Mouse (Mus musculus) gonadal fat pad, adult 2 months (tissue): ENCODE measurements around the gene Casp9. TPM values are rescaled to one million over a fixed set of nuclear protein-coding genes. Genes with fewer than 3 reads are reported as not detected.
A peak's percentile ranks its signal among the peaks of the same experiment; 100 is the strongest.
"Not testable (repeated sequence)": the region's sequence is repeated elsewhere in the genome, so short reads cannot be mapped to it uniquely, and the experiment has no call there.

ENCODE experiments used
- DNase-seq: peaks from one replicate; pipeline ENCODE4 v3.0.0-alpha.2; 2012; ENCODE audit warnings: low read depth
- polyA plus RNA-seq: library from polyadenylated mRNA; depleted of rRNA; stranded (reverse); fragments of >200 nt; gene quantifications from 2 replicates; pipeline ENCODE4 v1.2.3, GENCODE M21; 2012; rRNA removed

Gene Casp9
- 29.8 and 31.4 TPM in 2 replicates for polyA plus RNA-seq

GRCm38 (mm10) chr4:141793282-141794151 lies at the start of gene Casp9:
Gene Casp9, plus strand, starts transcription at chr4:141793612.
- DNase-seq = no peak

- DNase-seq = no peak
Observed at GRCm38 (mm10) chr4:141746578-141747346, 46.6 kb upstream of the Casp9 start, which contains the start of gene Agmat. Gene Agmat, plus strand, starts transcription at chr4:141746672.

GRCm38 (mm10) chr4:141749557-141749956 lies 43.9 kb upstream of the Casp9 start:
- no peak for DNase-seq

- DNase-seq = no peak
Observed at GRCm38 (mm10) chr4:141750826-141751225, 42.6 kb upstream of the Casp9 start.

- DNase-seq = no peak
Observed at GRCm38 (mm10) chr4:141751419-141752075, 41.9 kb upstream of the Casp9 start.

GRCm38 (mm10) chr4:141752076-141752421 lies 41.4 kb upstream of the Casp9 start:
- no peak for DNase-seq

GRCm38 (mm10) chr4:141755375-141755930 lies 38.0 kb upstream of the Casp9 start:
- DNase-seq = no peak

- no peak for DNase-seq
Observed at GRCm38 (mm10) chr4:141757124-141757523, 36.3 kb upstream of the Casp9 start.

GRCm38 (mm10) chr4:141758874-141759542 lies 34.4 kb upstream of the Casp9 start:
- DNase-seq = no peak

- no peak for DNase-seq
Observed at GRCm38 (mm10) chr4:141760942-141761341, 32.5 kb upstream of the Casp9 start.

- DNase-seq = no peak
Observed at GRCm38 (mm10) chr4:141762102-141762598, 31.3 kb upstream of the Casp9 start.

- DNase-seq = no peak
Observed at GRCm38 (mm10) chr4:141763476-141763875, 29.9 kb upstream of the Casp9 start.

- no peak for DNase-seq
Observed at GRCm38 (mm10) chr4:141765008-141765407, 28.4 kb upstream of the Casp9 start.

- no peak for DNase-seq
Observed at GRCm38 (mm10) chr4:141766316-141766667, 27.1 kb upstream of the Casp9 start.

- DNase-seq = no peak
Observed at GRCm38 (mm10) chr4:141766668-141767352, 26.6 kb upstream of the Casp9 start.

GRCm38 (mm10) chr4:141767353-141768036 lies 25.9 kb upstream of the Casp9 start:
- DNase-seq = peak; percentile 54

GRCm38 (mm10) chr4:141769501-141770160 lies 23.8 kb upstream of the Casp9 start:
- no peak for DNase-seq

GRCm38 (mm10) chr4:141771823-141772222 lies 21.6 kb upstream of the Casp9 start:
- DNase-seq = no peak

GRCm38 (mm10) chr4:141773019-141773418 lies 20.4 kb upstream of the Casp9 start:
- not testable (repeated sequence) for DNase-seq
